Mouse (Mus musculus): ENCODE measurements around the gene Ralgapa2.

DNA sequence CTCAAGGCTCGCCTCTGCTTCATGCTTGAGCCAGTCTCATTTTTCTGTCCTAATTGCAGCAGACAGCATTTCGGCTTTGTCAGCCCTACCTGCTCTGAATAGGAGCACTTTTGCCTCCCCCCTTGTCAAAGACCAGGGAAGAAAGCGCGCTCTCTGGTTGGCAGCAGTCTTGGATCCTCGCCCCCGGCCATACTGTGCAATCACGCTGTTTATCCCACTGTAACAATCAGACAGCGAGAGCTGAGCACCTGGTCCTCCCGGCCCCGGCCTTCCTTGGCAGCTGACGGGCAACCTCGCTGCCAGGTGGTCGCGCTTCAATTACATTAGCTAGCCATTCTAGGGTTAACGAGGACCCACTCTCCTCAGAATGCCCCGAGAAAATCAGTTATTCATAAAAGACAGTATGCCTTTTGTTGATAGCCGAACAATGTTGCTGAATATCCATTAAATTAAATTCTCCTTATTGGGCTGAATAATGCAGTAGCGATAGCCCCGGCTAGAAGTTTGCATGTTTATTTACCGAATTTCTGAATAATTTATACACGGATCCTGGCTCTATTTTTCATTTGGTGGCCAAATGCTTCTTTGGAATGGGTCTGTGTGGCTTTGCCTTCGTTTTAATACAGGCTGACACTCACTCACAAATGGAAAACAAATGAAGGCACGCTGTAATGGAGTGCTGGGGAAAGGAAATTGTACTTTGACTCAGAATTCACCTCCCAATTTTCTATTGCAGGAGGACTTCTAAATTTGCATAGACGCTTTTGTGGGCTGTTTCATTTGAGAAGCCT lies 232.5 kb downstream of the Ralgapa2 start:
- no peak for TF ChIP-seq CTCF (IDR thresholded peaks at IDR 0.05; ENCODE audit: borderline replicate concordance, insufficient read depth, low read depth, low read length)
- TF ChIP-seq POLR2A (IDR thresholded peaks at IDR 0.05; ENCODE audit: borderline replicate concordance, insufficient read depth, low read length), result no peak

Data from cerebellum, adult 2 months (tissue).